Mouse (Mus musculus) G1E (cell line): ENCODE data around the gene Fbxw2. TPM values are rescaled to one million over a fixed set of nuclear protein-coding genes. Genes with fewer than 3 reads are reported as not detected.
"Not testable (repeated sequence)": the region's sequence is repeated elsewhere in the genome, so short reads cannot be mapped to it uniquely, and the experiment has no call there.

ENCODE experiments used
- ATAC-seq: 2 replicates; pipeline ENCODE4 v1.8.0; 2016; ENCODE audit warnings: mild to moderate bottlenecking; ENCODE audit not compliant: insufficient number of reproducible peaks, poor library complexity, low FRiP score, severe bottlenecking; ENCODE audit errors: extremely low read depth
- DNase-seq: peaks from one replicate; pipeline ENCODE4 v3.0.0; 2012; ENCODE audit warnings: low spot score
- H3K27me3 ChIP-seq: 2 replicates; pipeline ENCODE4 v1.6.1; 2012; ENCODE audit warnings: mild to moderate bottlenecking, low read length, inconsistent platforms; ENCODE audit not compliant: insufficient read depth
- H3K36me3 ChIP-seq: replicated peaks from 2 replicates; pipeline ENCODE3; 2012; ENCODE audit warnings: mild to moderate bottlenecking, inconsistent platforms
- H3K4me1 ChIP-seq: 2 replicates; pipeline ENCODE4 v1.6.1; 2012; ENCODE audit warnings: low read depth, low read length, inconsistent platforms, mixed read lengths; ENCODE audit not compliant: insufficient read depth
- H3K4me3 ChIP-seq: 2 replicates; pipeline ENCODE4 v1.5.1; 2012; ENCODE audit warnings: low read depth, mild to moderate bottlenecking, inconsistent platforms, low read length, moderate library complexity, mixed read lengths
- H3K9me3 ChIP-seq: replicated peaks from 2 replicates; pipeline ENCODE4 v1.6.1; 2012; ENCODE audit warnings: inconsistent platforms
- CTCF ChIP-seq: IDR thresholded peaks from 2 replicates; pipeline ENCODE4 v1.5.1; 2012; ENCODE audit warnings: low read depth, low read length, inconsistent platforms, mixed read lengths
- GATA1 ChIP-seq: IDR thresholded peaks from 2 replicates; pipeline ENCODE4 v1.6.1; 2012; ENCODE audit warnings: borderline replicate concordance, low read length, inconsistent platforms, mixed read lengths
- GATA2 ChIP-seq: IDR thresholded peaks from 2 replicates; pipeline ENCODE4 v1.6.1; 2012; ENCODE audit warnings: low read depth, low read length, inconsistent platforms, borderline replicate concordance
- POLR2AphosphoS5 ChIP-seq: IDR thresholded peaks from 2 replicates; pipeline ENCODE4 v1.6.1; 2012; ENCODE audit warnings: low read depth, low read length, inconsistent platforms; ENCODE audit not compliant: insufficient replicate concordance
- TAL1 ChIP-seq: conservative IDR thresholded peaks from 2 replicates; pipeline ENCODE4 v1.6.1; 2012; ENCODE audit warnings: low read depth, low read length, inconsistent platforms, mixed read lengths
- polyA plus RNA-seq: library from polyadenylated mRNA; stranded (reverse); fragments of >175 nt; gene quantifications from 2 replicates; pipeline ENCODE4 v1.2.3, GENCODE M21; 2012
- total RNA-seq, 2 experiments: library from RNA; stranded (forward) in 1 of 2; stranded (reverse) in 1 of 2; fragments of 200-1000 nt in 1 of 2; fragments of >200 nt in 1 of 2; fragmentation: Nextera tagmentation in 1 of 2; gene quantifications; 2 replicates each; pipeline ENCODE4 v1.2.3; 2014 to 2017

Gene Fbxw2
- total and polyA plus RNA-seq, 3 experiments = 26.1 to 99.5 (median 74.7) TPM

DNA sequence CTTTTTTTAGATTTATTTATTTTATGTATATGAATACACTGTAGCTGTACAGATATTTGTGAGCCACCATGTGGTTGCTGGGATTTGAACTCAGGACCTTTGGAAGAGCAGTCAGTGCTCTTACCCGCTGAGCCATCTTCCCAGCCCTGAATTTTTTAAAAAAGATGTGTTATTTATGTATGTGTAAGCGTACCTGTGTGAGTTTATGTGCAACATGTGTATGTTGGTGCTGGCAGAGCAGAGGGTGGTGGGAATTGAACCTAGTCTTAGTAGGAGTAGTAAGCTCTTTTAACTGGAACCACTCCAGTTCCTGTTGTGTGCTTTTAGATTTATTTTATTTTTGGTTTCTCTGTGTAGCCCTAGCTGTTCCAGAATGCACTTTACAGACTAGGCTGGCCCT lies 21.9 kb downstream of the Fbxw2 start:
- H3K36me3 ChIP-seq = peaks cover 45% of the 10 kb centered on the region
- H3K27me3 ChIP-seq = no peaks in the 10 kb centered on the region
- no peak overlapping the region; the same call in 1 of the 2 replicates for H3K4me3 ChIP-seq
- TF ChIP-seq POLR2AphosphoS5 (no peak), CTCF (no peak), GATA1 (no peak)
- no peak for DNase-seq
- no peaks in the 10 kb centered on the region for H3K9me3 ChIP-seq
- ATAC-seq = no peak
- peaks cover 63% of the 10 kb centered on the region for H3K4me1 ChIP-seq

- peaks cover 42% of the 10 kb centered on the region for H3K36me3 ChIP-seq
- H3K4me1 ChIP-seq = peaks cover 63% of the 10 kb centered on the region
- no peak for DNase-seq
- H3K9me3 ChIP-seq = no peaks in the 10 kb centered on the region
- H3K4me3 ChIP-seq = peak overlapping the region; percentile 79
- TF ChIP-seq GATA2 (no peak), CTCF (no peak), TAL1 (no peak), POLR2AphosphoS5 (no peak), GATA1 (no peak)
- no peak for ATAC-seq
- H3K27me3 ChIP-seq = no peaks in the 10 kb centered on the region
These were observed 22.4 kb downstream of the Fbxw2 start for GRCm38 (mm10) chr2:34803746-34804145.

DNA sequence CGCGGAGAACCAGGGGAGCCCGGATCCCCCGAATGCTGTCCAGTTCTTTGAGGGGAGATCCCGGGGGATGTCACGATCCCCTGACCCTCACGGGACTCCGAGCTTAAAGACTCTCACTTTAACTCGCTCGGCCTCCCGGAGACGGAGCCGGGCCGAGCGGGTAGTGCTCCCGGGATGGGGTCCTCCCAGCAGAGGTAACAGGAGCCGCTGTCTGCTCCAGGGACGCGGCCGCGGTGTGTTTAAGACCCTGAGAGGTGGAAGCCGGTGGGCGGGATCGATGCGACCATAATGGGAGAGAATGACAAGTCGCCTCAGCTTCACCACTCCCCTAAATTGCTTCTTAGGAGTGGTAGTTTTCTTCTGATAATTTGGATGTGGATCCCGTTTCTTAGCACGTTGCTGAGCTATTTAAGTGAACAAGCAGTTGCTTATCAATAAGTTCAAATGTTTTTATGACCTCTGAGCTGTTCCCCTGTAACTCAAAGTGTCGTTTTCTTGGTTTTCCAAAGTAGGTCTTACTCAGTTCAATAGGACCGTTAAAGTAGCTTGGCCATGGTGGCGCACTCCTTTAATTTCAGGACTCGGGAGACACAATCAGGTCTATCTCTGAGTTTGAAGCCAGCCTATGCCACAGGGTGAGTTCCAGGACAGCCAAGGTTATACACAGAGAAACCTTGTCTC lies 23.4 kb downstream of the Fbxw2 start:
- peak; percentile 35; the same call in 1 of the 2 replicates for ATAC-seq
- H3K9me3 ChIP-seq, DNase-seq, H3K27me3 ChIP-seq: not testable (repeated sequence)
- peak overlapping the region; percentile 79 for H3K4me3 ChIP-seq
- peaks cover 40% of the 10 kb centered on the region for H3K36me3 ChIP-seq
- H3K4me1 ChIP-seq = peaks cover 63% of the 10 kb centered on the region

DNA sequence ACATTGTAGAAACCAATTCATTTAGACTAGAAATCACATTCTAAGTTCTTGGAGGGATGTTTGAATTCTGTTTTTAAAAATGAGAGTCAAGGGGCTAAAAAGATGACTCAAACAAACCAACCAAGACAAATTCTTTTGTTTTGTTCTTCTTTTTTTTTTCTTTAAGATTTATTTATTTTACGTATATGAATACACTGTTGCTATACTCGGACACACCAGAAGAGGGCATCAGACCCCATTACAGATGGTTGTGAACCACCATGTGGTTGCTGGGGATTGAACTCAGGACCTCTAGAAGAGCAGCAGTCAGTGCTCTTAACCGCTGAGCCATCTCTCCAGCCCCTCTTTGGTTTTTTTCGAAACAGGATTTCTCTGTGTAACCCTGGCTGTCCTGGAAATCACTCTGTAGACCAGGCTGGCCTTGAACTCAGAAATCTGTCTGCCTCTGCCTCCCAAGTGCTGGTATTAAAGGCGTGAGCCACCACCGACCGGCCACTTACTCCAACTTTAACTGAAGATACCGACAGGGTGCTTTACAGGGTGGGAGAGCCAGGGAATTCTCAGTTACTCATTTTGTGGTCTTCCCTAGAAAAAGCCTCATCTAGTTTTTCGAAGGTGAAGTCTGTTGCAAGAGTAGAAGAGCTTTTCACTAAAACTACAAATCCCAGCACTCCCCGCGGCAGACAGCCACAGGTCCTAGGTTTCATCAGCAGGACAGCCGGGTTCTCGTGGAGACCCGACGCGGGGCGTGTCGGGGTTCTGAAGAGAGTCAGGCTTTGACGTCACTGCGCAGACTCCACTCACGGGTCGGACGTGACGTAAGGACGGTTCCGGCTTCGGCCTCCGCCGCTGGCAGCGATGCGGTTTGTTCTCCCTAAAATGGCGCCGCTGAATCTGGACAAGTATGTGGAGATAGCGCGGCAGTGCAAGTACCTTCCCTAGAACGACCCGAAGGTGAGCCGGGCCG lies 24.3 kb downstream of the Fbxw2 start:
- TF ChIP-seq POLR2AphosphoS5 (no peak), GATA2 (no peak), TAL1 (no peak)
- no peaks in the 10 kb centered on the region for H3K9me3 ChIP-seq
- H3K27me3 ChIP-seq = no peaks in the 10 kb centered on the region
- H3K36me3 ChIP-seq = peaks cover 40% of the 10 kb centered on the region
- H3K4me1 ChIP-seq = peaks cover 57% of the 10 kb centered on the region
- ATAC-seq (peak; percentile 85), DNase-seq (peak; percentile 85)
- peak overlapping the region; percentile 79 for H3K4me3 ChIP-seq

DNA sequence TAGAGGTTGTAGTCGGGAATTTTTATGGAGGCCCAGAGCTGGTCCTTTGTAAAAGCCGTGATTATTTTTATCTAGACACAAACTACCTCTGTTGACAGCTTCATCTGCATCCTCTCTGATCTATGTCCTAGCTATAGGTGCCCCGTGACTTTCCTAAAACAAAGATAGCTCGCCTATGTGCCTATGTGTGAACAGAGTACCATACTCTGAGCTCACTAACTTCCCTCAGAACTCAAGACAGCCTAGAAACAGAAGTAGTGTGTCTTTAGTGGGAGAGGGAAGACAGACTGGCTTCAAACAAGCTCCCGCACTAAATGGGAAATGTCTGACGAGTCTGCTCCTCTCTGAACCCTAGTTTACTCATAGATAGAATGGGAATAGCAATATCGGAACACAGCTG lies 25.7 kb downstream of the Fbxw2 start:
- ATAC-seq (no peak), DNase-seq (no peak)
- peak overlapping the region; percentile 87; the same call in 1 of the 2 replicates for H3K4me3 ChIP-seq

GRCm38 (mm10) chr2:34799357-34800256 lies 26.5 kb downstream of the Fbxw2 start, which contains the start of gene Rabepk:
Gene Rabepk (minus strand): TSS chr2:34799912.
- Histone ChIP-seq H3K9me3 (peaks cover under 1% of the 10 kb centered on the region), H3K4me1 (peaks cover 38% of the 10 kb centered on the region), H3K4me3 (peak within 1 kb of the TSS; percentile 87), H3K36me3 (peaks cover 43% of the 10 kb centered on the region), H3K27me3 (no peaks in the 10 kb centered on the region)
- no peak for TF ChIP-seq GATA1
- no peak for TF ChIP-seq GATA2
- TF ChIP-seq CTCF = no peak
- TF ChIP-seq TAL1 = no peak
- no peak for TF ChIP-seq POLR2AphosphoS5
- ATAC-seq (peak; percentile 75), DNase-seq (peak; percentile 81)

More for the DNA sequence above, 25.7 kb downstream of the Fbxw2 start:
- TF ChIP-seq TAL1 = no peak
- TF ChIP-seq GATA1 = no peak
- Histone ChIP-seq H3K9me3 (no peaks in the 10 kb centered on the region), H3K4me1 (peaks cover 45% of the 10 kb centered on the region), H3K27me3 (no peaks in the 10 kb centered on the region), H3K36me3 (peaks cover 40% of the 10 kb centered on the region)
